Mouse (Mus musculus): ENCODE measurements at regions not wholly inside any gene's neighbourhood (a gene's known extent, or its start where the extent isn't known, plus 50 kb on each side); places are given as distances from the start of the nearest gene placed in this dataset.

- TF ChIP-seq CTCF (conservative IDR thresholded peaks at IDR 0.05 in 1 of 2, IDR thresholded peaks at IDR 0.05 in 1 of 2; ENCODE audit: low read depth in 2 of 2, low read length in 2 of 2): no peak
- TF ChIP-seq MAX (IDR thresholded peaks at IDR 0.05; ENCODE audit: low read length): no peak
- no peak for TF ChIP-seq CHD1 (IDR thresholded peaks at IDR 0.05; ENCODE audit: low read depth, low read length)
- TF ChIP-seq CHD2 (IDR thresholded peaks at IDR 0.05; ENCODE audit: low read length): no peak
- TF ChIP-seq RCOR1 (conservative IDR thresholded peaks at IDR 0.05; ENCODE audit: low read depth, low read length): no peak
- no peak for TF ChIP-seq MXI1 (IDR thresholded peaks at IDR 0.05; ENCODE audit: low read depth, low read length)
- no peak for TF ChIP-seq MAFK (IDR thresholded peaks at IDR 0.05; ENCODE audit: insufficient replicate concordance, low read length)
- TF ChIP-seq POLR2A (IDR thresholded peaks at IDR 0.05; ENCODE audit: low read depth, low read length): no peak
- TF ChIP-seq TCF12 (IDR thresholded peaks at IDR 0.05; ENCODE audit: low read depth, low read length): no peak
Measured at GRCm38 (mm10) chr7:71456421-71456820, 105.1 kb upstream of the Gm10295 start.

All from CH12.LX (cell line).